Mouse (Mus musculus) G1E-ER4 (cell line): ENCODE results near the gene Ascl1. TPM values are rescaled to one million over a fixed set of nuclear protein-coding genes. Genes with fewer than 3 reads are reported as not detected.

Experiments
- GATA1 ChIP-seq: IDR thresholded peaks from one replicate; pipeline ENCODE4 v1.8.0; 2012; ENCODE audit warnings: low read length, inconsistent platforms
- polyA plus RNA-seq: library from polyadenylated mRNA; stranded (reverse); fragments of >175 nt; gene quantifications from 2 replicates; pipeline ENCODE4 v1.2.3, GENCODE M21; 2012

Gene Ascl1
- polyA plus RNA-seq, 1 experiment = not detected

DNA sequence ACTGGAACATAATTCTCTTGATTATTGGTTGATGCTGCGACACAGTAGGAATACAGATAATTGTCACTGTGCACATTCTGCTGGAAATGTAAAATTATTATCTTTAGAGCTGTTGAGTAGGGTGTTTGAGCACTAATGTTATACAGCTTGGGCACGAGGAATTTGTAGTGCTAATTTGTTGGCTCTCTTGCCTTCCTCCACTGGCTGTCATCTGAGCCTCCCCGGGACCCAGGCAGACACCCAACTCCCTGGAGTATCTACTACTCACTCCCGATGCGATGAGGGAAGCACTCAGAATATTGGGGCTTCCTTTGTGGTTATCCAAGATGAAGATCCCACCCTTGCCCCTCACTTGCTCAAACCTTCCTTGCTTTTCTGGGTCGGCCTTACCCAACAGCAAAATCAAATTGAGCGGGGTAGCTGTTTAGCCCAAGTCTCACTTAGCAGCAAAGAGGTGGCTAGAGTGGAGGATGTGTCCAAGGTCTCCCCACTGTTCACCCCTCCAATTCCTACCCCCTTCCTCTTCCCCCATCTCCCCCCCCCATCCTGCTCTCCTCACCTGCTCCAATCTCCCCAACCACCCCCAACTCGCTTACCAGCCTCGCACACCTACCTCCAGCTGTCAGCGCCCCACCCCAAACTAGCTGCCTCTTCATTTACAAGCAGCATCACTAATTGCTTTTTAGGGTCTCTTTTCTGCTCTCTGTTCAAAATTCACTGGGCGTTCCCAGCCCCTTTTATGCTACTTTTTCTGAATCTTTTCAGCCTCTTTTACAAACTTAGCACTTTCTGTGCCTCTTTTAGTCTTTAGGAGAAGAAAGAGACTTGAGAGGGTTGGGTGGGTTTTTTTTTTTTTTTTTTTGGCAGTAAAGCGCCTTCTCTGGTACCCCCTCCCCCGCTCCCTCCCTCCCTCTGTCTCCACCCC is 46.4 kb downstream of the Ascl1 start:
- TF ChIP-seq GATA1 = no peak

DNA sequence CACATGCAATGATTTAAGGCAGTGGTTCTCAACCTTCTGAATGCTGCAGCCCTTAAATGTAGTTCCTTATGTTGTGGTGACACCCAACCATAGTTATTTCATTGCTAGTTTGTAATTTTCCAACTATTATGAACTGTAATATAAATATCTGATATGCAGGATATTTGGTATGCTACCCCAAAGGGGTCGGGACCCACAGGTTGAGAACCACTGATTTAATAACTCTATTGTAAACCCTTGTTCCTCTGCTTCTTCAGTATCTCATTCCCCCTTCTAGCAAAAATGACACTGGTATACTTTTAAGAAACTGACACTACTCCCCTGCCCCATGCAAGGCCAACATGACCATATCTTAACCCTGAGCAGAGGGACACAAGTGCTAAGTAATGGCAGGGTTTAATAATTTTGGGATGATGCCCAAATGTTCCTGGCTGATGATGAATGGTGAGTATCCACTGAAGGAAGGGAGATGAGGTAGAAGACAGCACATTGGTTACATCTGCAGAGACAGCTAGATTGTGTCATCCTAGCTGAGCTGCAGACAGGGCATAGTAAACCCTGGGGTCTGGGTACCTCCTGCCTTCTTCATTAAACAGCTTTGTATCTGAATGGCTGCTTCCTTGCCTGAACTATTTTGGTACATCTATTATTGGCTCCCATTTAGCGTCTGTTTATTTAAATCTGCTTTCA is 47.2 kb downstream of the Ascl1 start:
- no peak for TF ChIP-seq GATA1

Other genes with a start within 250 kb of the Ascl1 start
- gene Pah, start 28.1 kb upstream of the Ascl1 start, polyA plus RNA-seq = not detected in 2 replicates